Mouse (Mus musculus) liver, embryonic 14.5 days (tissue): ENCODE data around the gene Spef1.

Experiments
- CTCF ChIP-seq: IDR thresholded peaks from 2 replicates; pipeline ENCODE4 v1.5.1; 2016; ENCODE audit warnings: antibody characterized with exemption, low read depth, control low read depth
- EP300 ChIP-seq: IDR thresholded peaks from 2 replicates; pipeline ENCODE4 v1.6.1; 2016; ENCODE audit warnings: antibody characterized with exemption, low read depth

- TF ChIP-seq CTCF (no peak), EP300 (no peak)
Observed at GRCm38 (mm10) chr2:131128636-131129157, 58.4 kb downstream of the Spef1 start.
